Mouse (Mus musculus) heart, embryonic 13.5 days (tissue): ENCODE measurements around the gene Hist1h1a. TPM values are rescaled to one million over a fixed set of nuclear protein-coding genes. Genes with fewer than 3 reads are reported as not detected.
"Not testable (repeated sequence)": the region's sequence is repeated elsewhere in the genome, so short reads cannot be mapped to it uniquely, and the experiment has no call there.

ENCODE experiments used
- ATAC-seq: fragments of 200-750 bp; cut with Nextera tagmentation; 2 replicates; pipeline ENCODE4 v1.8.0; 2017; ENCODE audit warnings: moderate TSS enrichment; ENCODE audit not compliant: insufficient number of reproducible peaks, low FRiP score, low TSS enrichment; ENCODE audit errors: extremely low read depth
- H3K27ac ChIP-seq: fragments of 300-500 bp; sonication (generic); replicated peaks from 2 replicates; pipeline ENCODE4 v1.5.1; 2015; ENCODE audit warnings: moderate library complexity, mild to moderate bottlenecking, inconsistent platforms
- H3K27me3 ChIP-seq: fragments of 300-500 bp; sonication (generic); replicated peaks from 2 replicates; pipeline ENCODE4 v1.6.1; 2015; ENCODE audit warnings: mild to moderate bottlenecking, inconsistent platforms
- H3K36me3 ChIP-seq: fragments of 300-500 bp; sonication (generic); 2 replicates; pipeline ENCODE4 v1.6.1; 2015; ENCODE audit warnings: mild to moderate bottlenecking, inconsistent platforms
- H3K4me1 ChIP-seq: fragments of 300-500 bp; sonication (generic); 2 replicates; pipeline ENCODE4 v1.6.1; 2015; ENCODE audit warnings: inconsistent platforms
- H3K4me2 ChIP-seq: fragments of 300-500 bp; sonication (generic); 2 replicates; pipeline ENCODE4 v1.6.1; 2015; ENCODE audit warnings: inconsistent platforms, mild to moderate bottlenecking, moderate library complexity
- H3K4me3 ChIP-seq: fragments of 300-500 bp; sonication (generic); 2 replicates; pipeline ENCODE4 v1.5.1; 2015; ENCODE audit warnings: moderate library complexity, mild to moderate bottlenecking, inconsistent platforms
- H3K9ac ChIP-seq: fragments of 300-500 bp; sonication (generic); 2 replicates; pipeline ENCODE4 v1.6.1; 2015; ENCODE audit warnings: inconsistent platforms, mild to moderate bottlenecking, moderate library complexity
- H3K9me3 ChIP-seq: fragments of 300-500 bp; sonication (generic); 2 replicates; pipeline ENCODE4 v1.6.1; 2016; ENCODE audit warnings: inconsistent platforms
- WGBS: fragments of 180-500 bp; shearing (Covaris S2); methylation state at CpG from one replicate; pipeline ENCODE4 v1.1.7; 2015; ENCODE audit warnings: mixed read lengths; 5-methylcytosine and 5-hydroxymethylcytosine counted together
- polyA plus RNA-seq: library from polyadenylated mRNA; unstranded; fragments of >200 nt; fragmentation: Nextera tagmentation; extraction: Ambion mirVana; gene quantifications from 2 replicates; pipeline ENCODE4 v1.2.1, GENCODE M21; 2015

Hist1h1a gene
- polyA plus RNA-seq, 1 experiment from 2014 or later = 1.5 TPM

GRCm38 (mm10) chr13:23761871-23762821 lies 1.3 kb upstream of the Hist1h1a start, which contains the start of gene Hist1h3a:
Gene Hist1h3a, minus strand, starts transcription at chr13:23762386.
- ATAC-seq = peak; percentile 37; the same call in 1 of the 2 replicates

DNA sequence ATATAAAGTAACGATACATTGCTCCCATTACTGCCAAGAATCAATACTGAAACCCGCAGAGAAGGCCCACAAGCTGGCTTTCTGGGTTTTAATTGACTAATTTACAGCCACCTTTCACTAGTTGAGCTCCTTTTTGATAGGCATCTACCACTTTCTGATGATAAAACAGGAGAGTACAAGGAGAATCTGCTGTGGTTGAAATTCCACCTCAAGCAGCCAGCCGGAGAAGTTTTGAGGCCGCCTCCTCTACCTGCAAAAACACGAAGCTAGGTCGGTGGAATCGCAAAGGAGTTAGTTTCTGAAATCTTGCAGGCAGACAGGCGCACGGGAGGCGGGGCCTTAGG lies 252 bp upstream of the Hist1h1a start:
- Histone ChIP-seq H3K4me2 (peak overlapping the region; percentile 79), H3K36me3 (no peaks in the 10 kb centered on the region), H3K4me1 (peaks cover 31% of the 10 kb centered on the region), H3K4me3 (peak overlapping the region; percentile 67), H3K27me3 (no peaks in the 10 kb centered on the region), H3K27ac (peak overlapping the region; percentile 96), H3K9ac (peak overlapping the region; percentile 88), H3K9me3 (no peaks in the 10 kb centered on the region)
- WGBS = 3% methylated on average over 10 of the region's 10 CpGs
- no peak for ATAC-seq

More at GRCm38 (mm10) chr13:23761871-23762821, 1.3 kb upstream of the Hist1h1a start, which contains the start of gene Hist1h3a:
- Histone ChIP-seq H3K9ac (peak within 1 kb of the TSS; percentile 88), H3K4me1 (peaks cover 37% of the 10 kb centered on the region), H3K4me3 (peak within 1 kb of the TSS; percentile 67), H3K4me2 (peak within 1 kb of the TSS; percentile 79), H3K27ac (peak within 1 kb of the TSS; percentile 96)
- not testable (repeated sequence) for H3K27me3 ChIP-seq, H3K9me3 ChIP-seq, H3K36me3 ChIP-seq
- WGBS = 1% methylated on average over 33 of the region's 52 CpGs

DNA sequence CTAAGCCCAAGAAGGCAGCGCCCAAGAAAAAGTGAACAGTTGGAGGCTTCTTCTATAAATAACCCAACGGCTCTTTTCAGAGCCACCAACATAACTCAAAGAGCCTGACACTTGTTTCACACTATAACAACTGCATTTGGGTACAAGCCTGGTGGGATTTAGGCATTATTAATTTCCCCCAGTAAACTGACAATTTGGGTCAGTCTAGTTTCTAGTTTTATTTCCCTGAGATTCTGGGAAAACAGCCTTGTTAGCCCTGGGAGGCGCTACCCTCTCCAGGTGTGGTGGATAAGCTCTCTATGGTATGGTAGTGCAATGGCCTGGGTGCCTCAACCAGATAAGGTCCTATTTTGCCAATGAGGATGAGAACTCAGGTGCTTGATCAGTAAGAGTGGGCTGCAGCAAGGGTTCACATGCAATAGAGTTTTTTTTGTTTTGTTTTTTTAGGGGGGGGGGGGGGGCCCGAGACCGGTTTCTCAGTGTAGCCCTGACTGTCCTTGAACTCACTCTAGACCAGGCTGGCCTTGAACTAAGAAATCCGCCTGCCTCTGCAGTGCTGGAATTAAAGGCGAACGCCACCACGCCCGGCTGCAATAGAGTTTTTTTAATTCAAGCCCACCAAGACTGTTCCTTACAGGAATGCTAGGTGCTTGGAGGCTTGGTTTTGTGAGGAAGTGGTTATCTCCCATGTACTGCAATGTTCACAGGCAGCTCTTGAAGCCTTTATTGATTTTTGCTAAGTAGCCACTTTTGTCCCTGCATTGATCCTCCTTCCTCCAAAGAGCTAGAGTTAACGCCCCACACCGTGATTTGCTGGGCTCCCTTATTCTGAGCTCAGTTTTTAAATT lies 1.1 kb downstream of the Hist1h1a start:
- no peaks in the 10 kb centered on the region for H3K27me3 ChIP-seq
- peak overlapping the region; percentile 96 for H3K27ac ChIP-seq
- no peaks in the 10 kb centered on the region for H3K36me3 ChIP-seq
- peak overlapping the region; percentile 67 for H3K4me3 ChIP-seq
- 35% methylated on average over 12 of the region's 12 CpGs for WGBS
- ATAC-seq = no peak
- H3K4me2 ChIP-seq = peak overlapping the region; percentile 79
- peaks cover 35% of the 10 kb centered on the region for H3K4me1 ChIP-seq
- H3K9me3 ChIP-seq = no peaks in the 10 kb centered on the region
- H3K9ac ChIP-seq = peak overlapping the region; percentile 88

DNA sequence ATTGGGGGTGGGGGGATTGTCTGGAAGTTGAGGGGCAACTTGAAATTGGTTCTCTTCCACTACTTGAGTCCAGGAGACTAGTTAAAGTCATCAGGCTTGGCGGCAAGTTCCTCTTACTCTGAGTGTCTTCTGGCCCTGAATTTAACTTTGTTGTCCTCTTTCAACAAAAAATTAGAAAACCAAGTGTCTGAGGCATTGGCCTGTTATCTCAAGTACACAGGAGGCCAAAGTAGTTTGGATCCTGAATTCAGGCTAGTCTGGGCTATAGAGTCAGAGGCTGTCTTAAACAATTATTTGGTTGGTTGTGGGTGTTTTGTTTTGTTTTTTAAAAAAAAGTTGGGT lies 1.7 kb downstream of the Hist1h1a start:
- H3K27me3 ChIP-seq = no peaks in the 10 kb centered on the region
- H3K4me2 ChIP-seq = peak overlapping the region; percentile 79
- H3K36me3 ChIP-seq = no peaks in the 10 kb centered on the region
- 89% methylated on average over 1 of the region's 1 CpGs for WGBS
- no peak overlapping the region for H3K27ac ChIP-seq
- no peak overlapping the region for H3K9ac ChIP-seq
- peaks cover 30% of the 10 kb centered on the region for H3K4me1 ChIP-seq
- no peaks in the 10 kb centered on the region for H3K9me3 ChIP-seq
- ATAC-seq = no peak
- no peak overlapping the region for H3K4me3 ChIP-seq

- Histone ChIP-seq H3K4me1 (peaks cover 25% of the 10 kb centered on the region), H3K4me3 (no peak overlapping the region), H3K4me2 (no peak overlapping the region), H3K9ac (no peak overlapping the region), H3K9me3 (no peaks in the 10 kb centered on the region), H3K36me3 (no peaks in the 10 kb centered on the region), H3K27ac (no peak overlapping the region), H3K27me3 (no peaks in the 10 kb centered on the region)
- no peak for ATAC-seq
Measured at GRCm38 (mm10) chr13:23766772-23767171, 3.3 kb downstream of the Hist1h1a start.

DNA sequence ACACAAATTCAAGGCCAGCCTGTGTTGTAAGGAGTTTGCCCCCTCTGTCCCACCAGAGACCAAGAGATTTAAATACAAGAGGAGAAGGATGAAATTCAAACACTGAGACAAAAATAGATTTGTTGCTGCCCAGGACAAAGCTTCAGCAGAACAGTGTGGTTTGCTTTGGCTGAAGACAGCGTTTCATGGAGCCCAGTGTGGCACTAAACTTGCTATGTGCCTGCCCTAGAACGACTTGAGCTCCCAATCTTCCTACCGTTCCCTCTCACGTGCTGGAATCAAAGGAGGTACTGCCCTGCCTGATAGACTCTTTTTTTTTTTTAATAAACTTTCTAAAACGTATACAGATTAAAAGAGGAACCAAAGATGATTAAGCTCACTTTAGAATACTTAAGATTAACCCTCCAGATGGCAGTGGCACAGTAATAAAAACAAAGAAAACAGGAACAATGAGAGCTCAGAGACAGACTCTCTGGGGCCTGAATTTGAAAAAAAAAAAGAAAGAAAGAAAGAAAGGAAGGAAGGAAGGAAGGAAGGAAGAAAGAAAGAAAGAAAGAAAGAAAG lies 5.5 kb downstream of the Hist1h1a start:
- H3K4me3 ChIP-seq = no peak overlapping the region
- no peak overlapping the region for H3K9ac ChIP-seq
- H3K9me3 ChIP-seq = no peaks in the 10 kb centered on the region
- H3K27ac ChIP-seq = no peak overlapping the region
- ATAC-seq = no peak
- no peaks in the 10 kb centered on the region for H3K36me3 ChIP-seq
- H3K4me1 ChIP-seq = peaks cover 19% of the 10 kb centered on the region
- 42% methylated on average over 5 of the region's 5 CpGs for WGBS
- H3K4me2 ChIP-seq = no peak overlapping the region
- H3K27me3 ChIP-seq = no peaks in the 10 kb centered on the region

- H3K4me3 ChIP-seq, H3K27ac ChIP-seq, H3K36me3 ChIP-seq, H3K9ac ChIP-seq, H3K27me3 ChIP-seq, H3K4me2 ChIP-seq, H3K9me3 ChIP-seq, ATAC-seq: not testable (repeated sequence)
- 85% methylated on average over 2 of the region's 2 CpGs for WGBS
- H3K4me1 ChIP-seq = peaks cover 12% of the 10 kb centered on the region
Measured at GRCm38 (mm10) chr13:23769613-23770012, 6.1 kb downstream of the Hist1h1a start, which contains the start of gene Trim38. Gene Trim38, plus strand, starts transcription at chr13:23769913.

DNA sequence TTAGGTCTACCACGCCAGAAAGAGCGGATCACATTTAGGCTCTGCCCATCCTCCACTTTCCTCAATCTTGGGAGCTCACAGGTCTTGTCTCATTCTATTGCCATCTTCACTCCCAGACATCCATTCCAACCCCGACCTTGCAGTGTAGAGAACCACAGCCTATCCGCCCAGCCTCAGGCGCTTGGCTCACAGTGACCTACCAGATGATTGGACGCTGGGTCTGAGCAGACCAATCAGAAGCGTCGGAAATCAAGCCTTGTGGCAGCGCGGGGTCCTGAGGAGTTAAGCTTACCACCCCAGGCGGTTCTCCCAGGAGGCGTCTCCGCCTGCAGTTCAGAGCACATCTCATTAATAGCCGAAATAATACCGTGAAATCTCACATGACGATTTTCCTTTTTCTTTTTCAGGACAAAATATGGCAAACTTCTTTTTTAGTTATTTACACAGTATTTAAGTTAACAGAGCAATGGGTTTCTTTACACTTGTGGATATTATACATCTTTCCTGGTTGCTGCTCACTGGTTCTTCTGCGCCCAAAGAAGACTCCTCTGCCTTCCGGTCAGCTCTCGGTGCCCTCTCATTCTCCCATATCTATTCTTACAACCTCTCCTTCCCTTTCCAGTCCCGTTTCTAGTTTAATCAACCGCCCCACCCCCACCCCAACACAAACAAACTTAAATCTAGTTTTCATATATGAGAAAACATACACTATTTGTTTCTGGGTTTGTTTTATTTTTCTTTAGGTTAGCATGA lies 9.3 kb downstream of the Hist1h1a start:
- Histone ChIP-seq H3K9me3 (no peaks in the 10 kb centered on the region), H3K27ac (0 out of 2 replicates have a peak overlapping the region, but pooled peaks have one; percentile 28), H3K4me2 (peak overlapping the region; percentile 66), H3K27me3 (no peaks in the 10 kb centered on the region), H3K9ac (peak overlapping the region; percentile 65; the same call in 1 of the 2 replicates), H3K4me1 (peaks cover 9% of the 10 kb centered on the region; the same call in 1 of the 2 replicates), H3K36me3 (no peaks in the 10 kb centered on the region), H3K4me3 (peak overlapping the region; percentile 34)
- peak; percentile 66; the same call in 1 of the 2 replicates for ATAC-seq
- 12% methylated on average over 21 of the region's 21 CpGs for WGBS

- Histone ChIP-seq H3K27me3 (no peaks in the 10 kb centered on the region), H3K36me3 (no peaks in the 10 kb centered on the region), H3K9ac (no peak overlapping the region), H3K9me3 (no peaks in the 10 kb centered on the region), H3K4me1 (peaks cover under 1% of the 10 kb centered on the region; the same call in 1 of the 2 replicates), H3K4me3 (no peak overlapping the region), H3K27ac (no peak overlapping the region), H3K4me2 (no peak overlapping the region)
- ATAC-seq = no peak
- WGBS = 84% methylated on average over 7 of the region's 7 CpGs
Measured at GRCm38 (mm10) chr13:23778339-23778738, 14.9 kb downstream of the Hist1h1a start.

- Histone ChIP-seq H3K4me1 (no peaks in the 10 kb centered on the region), H3K9ac (no peak overlapping the region), H3K27me3 (no peaks in the 10 kb centered on the region), H3K36me3 (no peaks in the 10 kb centered on the region), H3K27ac (no peak overlapping the region), H3K4me2 (no peak overlapping the region), H3K9me3 (no peaks in the 10 kb centered on the region), H3K4me3 (no peak overlapping the region)
- 45% methylated on average over 4 of the region's 4 CpGs for WGBS
- no peak for ATAC-seq
Measured at GRCm38 (mm10) chr13:23779025-23779424, 15.6 kb downstream of the Hist1h1a start.
